Mouse (Mus musculus) forebrain, postnatal 0 days (tissue): ENCODE data around the gene H2-Oa. TPM values are rescaled to one million over a fixed set of nuclear protein-coding genes. Genes with fewer than 3 reads are reported as not detected.
A peak's percentile ranks its signal among the peaks of the same experiment; 100 is the strongest.

Source experiments
- ATAC-seq: fragments of 200-750 bp; cut with Nextera tagmentation; 2 replicates; pipeline ENCODE4 v1.8.0; 2017; ENCODE audit warnings: mild to moderate bottlenecking, moderate library complexity
- DNase-seq: peaks from one replicate; pipeline ENCODE4 v3.0.0-alpha.2; 2015
- H3K27ac ChIP-seq: fragments of 300-500 bp; sonication (generic); 2 replicates; pipeline ENCODE4 v1.5.1; 2014; ENCODE audit warnings: low read depth, mild to moderate bottlenecking, antibody characterized with exemption, low read length, moderate library complexity, mixed read lengths
- H3K27me3 ChIP-seq: fragments of 300-500 bp; sonication (generic); 2 replicates; pipeline ENCODE4 v1.6.1; 2014; ENCODE audit warnings: mild to moderate bottlenecking, low read length, mixed read lengths; ENCODE audit not compliant: insufficient read depth
- H3K36me3 ChIP-seq: fragments of 300-500 bp; sonication (generic); 2 replicates; pipeline ENCODE4 v1.6.1; 2014; ENCODE audit warnings: mild to moderate bottlenecking, moderate library complexity; ENCODE audit not compliant: insufficient read depth
- H3K4me1 ChIP-seq: fragments of 300-500 bp; sonication (generic); 2 replicates; pipeline ENCODE4 v1.6.1; 2014; ENCODE audit warnings: antibody characterized with exemption; ENCODE audit not compliant: insufficient read depth
- H3K4me2 ChIP-seq: fragments of 300-500 bp; sonication (generic); 2 replicates; pipeline ENCODE4 v1.6.1; 2014; ENCODE audit warnings: low read depth, mild to moderate bottlenecking, moderate library complexity
- H3K4me3 ChIP-seq: fragments of 300-500 bp; sonication (generic); 2 replicates; pipeline ENCODE4 v1.5.1; 2014; ENCODE audit warnings: low read depth, low read length, mixed read lengths
- H3K9ac ChIP-seq: fragments of 300-500 bp; sonication (generic); 2 replicates; pipeline ENCODE4 v1.6.1; 2014; ENCODE audit warnings: mild to moderate bottlenecking
- H3K9me3 ChIP-seq: fragments of 300-500 bp; sonication (generic); 2 replicates; pipeline ENCODE4 v1.6.1; 2016; ENCODE audit warnings: low read length
- CTCF ChIP-seq: sonication (generic); IDR thresholded peaks from 2 replicates; pipeline ENCODE4 v1.5.1; 2016; ENCODE audit warnings: antibody characterized with exemption, control low read depth, low read depth
- WGBS: fragments of 180-500 bp; shearing (Covaris S2); extraction: QIAGEN DNeasy Blood & Tissue Kit; methylation state at CpG from one replicate; pipeline ENCODE4 v1.1.7; 2014; 5-methylcytosine and 5-hydroxymethylcytosine counted together
- polyA plus RNA-seq: library from polyadenylated mRNA; unstranded; fragments of >200 nt; fragmentation: Nextera tagmentation; extraction: Ambion mirVana; gene quantifications from 2 replicates; pipeline ENCODE4 v1.2.1, GENCODE M21; 2015
- total RNA-seq: library from RNA; depleted of rRNA; stranded (reverse); fragments of >200 nt; gene quantifications from 2 replicates; pipeline ENCODE4 v1.2.3, GENCODE M21; 2014; rRNA removed

Gene H2-Oa
- not detected in 2 replicates for total RNA-seq
- polyA plus RNA-seq = 0.13 TPM in 1 of 2 replicates, not detected in the other

DNA sequence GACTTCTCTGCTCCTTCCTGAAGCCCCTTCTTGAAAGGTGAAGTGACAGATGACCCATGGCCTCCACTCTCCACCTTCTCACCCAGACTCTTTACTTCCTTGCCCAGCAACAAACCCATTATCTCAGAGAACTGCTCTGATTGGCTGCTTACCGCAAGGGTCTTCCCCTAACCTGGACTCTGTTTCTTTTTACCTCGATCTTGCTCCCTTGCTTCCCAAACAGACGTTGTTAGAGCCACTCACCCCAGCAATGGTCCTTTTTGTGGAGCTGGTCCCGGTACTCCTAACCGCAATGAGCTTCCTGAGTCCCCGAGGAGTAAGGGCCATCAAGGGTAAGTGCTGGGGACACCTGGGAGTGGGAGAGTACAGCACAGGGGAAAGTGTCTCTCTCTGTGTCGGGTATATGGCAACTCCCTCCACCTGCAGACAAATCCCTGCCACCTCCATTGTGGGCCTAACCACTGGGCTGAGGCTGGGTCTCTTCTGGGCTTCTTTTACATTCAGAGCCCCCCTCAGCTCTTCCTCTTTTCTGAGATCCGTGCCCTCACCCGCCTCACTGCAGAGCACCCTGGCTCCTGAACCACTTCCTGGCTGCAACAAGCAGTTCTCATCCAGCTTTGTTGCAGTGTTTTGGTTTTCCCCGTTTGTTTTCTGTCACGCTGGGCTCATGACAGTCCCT is at the start of gene H2-Oa:
Gene H2-Oa, plus strand, starts transcription at position 144 of the 679 bp plus-strand sequence.
- Histone ChIP-seq H3K4me1 (no peaks in the 10 kb centered on the region), H3K9me3 (no peaks in the 10 kb centered on the region), H3K27ac (no peak within 1 kb of the TSS), H3K4me2 (no peak within 1 kb of the TSS), H3K27me3 (no peaks in the 10 kb centered on the region), H3K4me3 (no peak within 1 kb of the TSS), H3K36me3 (no peaks in the 10 kb centered on the region), H3K9ac (no peak within 1 kb of the TSS)
- WGBS = 42% methylated on average over 11 of the region's 11 CpGs
- DNase-seq = no peak
- no peak for ATAC-seq
- TF ChIP-seq CTCF = no peak

DNA sequence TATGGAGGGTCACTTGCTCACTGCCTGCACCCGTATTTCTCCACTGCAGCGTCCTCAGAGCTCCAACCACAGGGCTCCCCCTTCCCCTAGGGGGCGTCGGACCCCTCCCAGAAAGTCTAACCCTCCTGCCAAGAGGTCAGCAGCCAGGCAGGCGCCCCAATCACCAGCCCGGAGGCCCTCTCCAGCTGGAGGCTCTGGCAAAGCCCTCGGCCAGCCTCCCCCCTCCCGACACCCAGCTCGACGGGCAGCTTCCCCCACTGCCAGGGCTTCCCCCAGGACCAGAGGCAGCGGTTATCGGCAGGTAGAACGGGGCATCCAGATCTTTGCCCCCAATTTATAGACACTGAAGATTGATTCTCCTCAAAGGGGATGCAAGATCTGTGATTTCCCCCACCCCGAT is 46.2 kb upstream of the H2-Oa start:
- Histone ChIP-seq H3K9me3 (no peaks in the 10 kb centered on the region), H3K27ac (no peak overlapping the region), H3K4me1 (no peaks in the 10 kb centered on the region), H3K9ac (no peak overlapping the region), H3K4me2 (no peak overlapping the region), H3K36me3 (no peaks in the 10 kb centered on the region), H3K27me3 (no peaks in the 10 kb centered on the region), H3K4me3 (no peak overlapping the region)
- no peak for TF ChIP-seq CTCF
- DNase-seq (no peak), ATAC-seq (no peak)
- WGBS = 83% methylated on average over 14 of the region's 14 CpGs

DNA sequence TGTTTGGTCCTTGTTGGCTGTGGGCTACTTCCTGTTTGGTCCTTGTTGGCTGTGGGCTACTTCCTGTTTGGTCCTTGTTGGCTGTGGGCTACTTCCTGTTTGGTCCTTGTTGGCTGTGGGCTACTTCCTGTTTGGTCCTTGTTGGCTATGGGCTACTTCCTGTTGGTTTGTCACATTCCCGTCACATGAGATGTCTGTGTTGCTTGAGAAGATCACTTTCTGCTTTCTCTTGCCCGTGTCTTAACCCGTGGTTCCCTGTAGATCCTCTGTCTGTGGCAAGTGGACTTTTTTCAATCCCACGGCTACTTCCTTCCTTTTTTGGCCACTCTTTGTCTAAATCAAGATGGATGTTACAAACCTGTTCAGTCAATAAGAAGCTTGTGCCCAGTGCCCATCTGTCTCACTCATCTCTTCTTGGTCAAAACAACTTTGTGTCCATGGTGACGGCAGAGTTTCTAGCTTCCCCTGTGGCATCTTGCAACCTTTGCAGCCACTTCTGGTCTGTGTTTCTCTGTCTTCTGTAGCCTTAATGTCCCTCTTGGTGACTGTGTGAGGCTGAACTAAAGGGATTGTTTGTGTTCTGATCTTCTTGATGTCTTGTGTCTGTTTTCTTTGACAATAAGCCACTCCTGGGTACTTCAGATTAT is 44.6 kb upstream of the H2-Oa start:
- no peak for DNase-seq
- no peak for ATAC-seq
- Histone ChIP-seq H3K4me1 (no peaks in the 10 kb centered on the region), H3K27ac (no peak overlapping the region), H3K9me3 (no peaks in the 10 kb centered on the region), H3K36me3 (no peaks in the 10 kb centered on the region), H3K4me3 (no peak overlapping the region), H3K9ac (no peak overlapping the region), H3K4me2 (no peak overlapping the region), H3K27me3 (no peaks in the 10 kb centered on the region)
- TF ChIP-seq CTCF = no peak
- 97% methylated on average over 5 of the region's 5 CpGs for WGBS

DNA sequence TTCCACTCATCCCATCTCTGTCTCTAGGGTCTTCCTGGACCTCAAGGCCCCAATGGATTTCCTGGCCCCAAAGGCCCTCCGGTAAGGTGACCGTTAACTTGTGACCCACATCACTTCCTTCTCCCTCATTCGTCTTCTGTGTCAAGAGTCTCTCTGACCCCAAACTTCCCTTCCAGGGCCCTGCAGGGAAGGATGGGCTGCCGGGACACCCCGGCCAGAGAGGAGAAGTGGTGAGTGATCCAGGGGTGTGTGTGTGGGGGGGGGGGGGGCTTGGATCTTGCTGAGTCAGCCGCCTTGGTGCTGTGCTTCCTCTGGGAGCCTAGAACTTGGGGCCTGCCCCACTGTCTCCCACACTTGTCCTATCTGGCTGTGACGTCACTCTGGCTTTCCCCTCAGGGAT is 34.9 kb upstream of the H2-Oa start:
- no peak for TF ChIP-seq CTCF
- Histone ChIP-seq H3K4me3 (no peak overlapping the region), H3K27ac (no peak overlapping the region), H3K4me1 (no peaks in the 10 kb centered on the region), H3K9ac (no peak overlapping the region), H3K36me3 (no peaks in the 10 kb centered on the region), H3K9me3 (no peaks in the 10 kb centered on the region), H3K27me3 (no peaks in the 10 kb centered on the region), H3K4me2 (no peak overlapping the region)
- WGBS = 89% methylated on average over 7 of the region's 7 CpGs
- ATAC-seq (no peak), DNase-seq (no peak)

DNA sequence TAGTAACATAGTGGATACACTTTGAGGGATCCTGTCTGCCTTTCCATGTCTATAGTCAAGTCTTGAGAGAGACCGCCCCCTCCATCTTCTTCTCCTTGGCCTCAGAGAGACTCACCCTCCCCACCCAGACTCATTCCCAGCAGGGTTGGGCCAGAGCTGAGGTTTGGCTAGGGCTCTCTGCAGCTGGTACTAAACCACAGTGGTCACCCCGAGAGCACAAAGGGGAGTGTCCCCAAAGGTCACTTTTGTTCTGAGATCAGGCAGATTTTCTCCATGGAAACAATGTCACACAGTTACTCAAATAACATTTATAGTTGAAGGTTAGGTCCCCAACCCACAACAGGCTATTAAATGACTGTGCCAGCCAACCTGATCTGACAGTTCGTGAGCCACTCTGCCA is 23.3 kb upstream of the H2-Oa start:
- 48% methylated on average over 3 of the region's 3 CpGs for WGBS
- Histone ChIP-seq H3K4me1 (no peaks in the 10 kb centered on the region), H3K27ac (no peak overlapping the region), H3K36me3 (no peaks in the 10 kb centered on the region), H3K9me3 (no peaks in the 10 kb centered on the region), H3K9ac (no peak overlapping the region), H3K4me3 (no peak overlapping the region), H3K27me3 (no peaks in the 10 kb centered on the region), H3K4me2 (no peak overlapping the region)
- DNase-seq = no peak
- TF ChIP-seq CTCF = no peak
- no peak for ATAC-seq

DNA sequence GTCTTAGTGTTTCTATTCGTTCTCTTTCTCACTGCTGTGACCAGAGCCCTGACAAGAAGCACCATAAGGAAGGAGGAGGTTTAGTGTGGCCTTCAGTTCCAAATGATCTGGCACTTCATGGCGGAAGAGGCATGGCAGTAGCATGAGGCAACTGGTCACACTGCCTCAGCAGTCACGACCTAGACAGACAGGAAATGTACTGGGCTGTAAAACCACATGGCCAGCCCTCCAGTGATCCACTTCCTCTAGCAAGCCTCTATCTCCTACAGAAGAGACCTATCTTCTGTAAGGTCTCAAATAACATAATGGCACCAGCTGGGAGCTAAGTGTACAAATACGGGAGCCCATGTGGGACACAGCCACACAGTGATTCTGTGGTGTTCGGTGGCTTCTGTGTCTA is 20.0 kb upstream of the H2-Oa start:
- no peak for ATAC-seq
- 0 out of 2 replicates have a peak, but pooled peaks cover 3% of the 10 kb centered on the region for H3K27me3 ChIP-seq

DNA sequence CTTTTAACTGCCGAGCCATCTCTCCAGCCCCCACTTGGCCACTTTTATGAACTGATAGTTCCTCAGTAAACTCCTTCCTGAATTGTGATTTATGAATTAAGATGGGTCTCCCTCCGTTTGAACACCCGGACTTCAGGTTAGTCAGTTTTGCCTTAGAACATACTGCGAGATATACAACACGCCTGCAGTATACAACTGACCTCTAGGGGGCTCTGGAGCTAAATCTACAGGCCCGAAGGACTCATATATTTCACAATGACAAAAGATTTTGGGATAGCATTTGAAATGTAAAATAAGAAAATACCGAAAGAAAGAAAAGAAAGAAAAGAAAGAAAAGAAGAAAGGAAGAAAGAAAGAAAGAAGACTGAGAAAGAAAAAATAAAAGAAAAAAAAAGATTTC is 16.9 kb upstream of the H2-Oa start:
- Histone ChIP-seq H3K4me2 (no peak overlapping the region), H3K4me3 (no peak overlapping the region), H3K9ac (no peak overlapping the region), H3K9me3 (no peaks in the 10 kb centered on the region), H3K27ac (no peak overlapping the region), H3K4me1 (no peaks in the 10 kb centered on the region), H3K27me3 (0 out of 2 replicates have a peak, but pooled peaks cover 5% of the 10 kb centered on the region), H3K36me3 (no peaks in the 10 kb centered on the region)
- ATAC-seq (no peak), DNase-seq (peak; percentile 78)
- peak; percentile 68 for TF ChIP-seq CTCF
- 41% methylated on average over 7 of the region's 7 CpGs for WGBS

More for the DNA sequence above, 20.0 kb upstream of the H2-Oa start:
- no peak for DNase-seq
- H3K9me3 ChIP-seq = no peaks in the 10 kb centered on the region
- WGBS = 80% methylated on average over 5 of the region's 5 CpGs
- no peak overlapping the region for H3K4me2 ChIP-seq
- no peaks in the 10 kb centered on the region for H3K4me1 ChIP-seq
- no peak for TF ChIP-seq CTCF
- H3K4me3 ChIP-seq = no peak overlapping the region
- no peak overlapping the region for H3K9ac ChIP-seq
- no peak overlapping the region for H3K27ac ChIP-seq
- H3K36me3 ChIP-seq = no peaks in the 10 kb centered on the region
